Comparison of ENCODE assay signal across 8 mouse cellular contexts in genomic region chr4:33555231-33555933, GRCm38 (mm10).
DNase-seq lines count a peak whose midpoint lies in the region; ATAC-seq and TF ChIP-seq lines count a peak whose summit lies in the region.

No protein-coding gene starts in this region.

- no peaks in the 10 kb centered on the region for H3K4me1 ChIP-seq in kidney, embryonic 14.5 days (ENCODE audit: control insufficient read depth, insufficient read depth, low read length)
- H3K4me1 ChIP-seq in forebrain, embryonic 16.5 days (replicated peaks; ENCODE audit: control insufficient read depth, insufficient read depth, low read length): peaks cover 25% of the 10 kb centered on the region
- H3K4me1 ChIP-seq in midbrain, postnatal 0 days (ENCODE audit: insufficient read depth, low read length): no peaks in the 10 kb centered on the region
- no peaks in the 10 kb centered on the region for H3K4me1 ChIP-seq in liver, embryonic 11.5 days (replicated peaks; ENCODE audit: control insufficient read depth, insufficient read depth, low read length)

- H3K9me3 ChIP-seq in kidney, embryonic 14.5 days (ENCODE audit: control insufficient read depth, low read length): no peaks in the 10 kb centered on the region
- H3K9me3 ChIP-seq in forebrain, embryonic 16.5 days (ENCODE audit: control insufficient read depth, low read length): no peaks in the 10 kb centered on the region
- H3K9me3 ChIP-seq in midbrain, postnatal 0 days (ENCODE audit: low read length): no peaks in the 10 kb centered on the region
- no peaks in the 10 kb centered on the region for H3K9me3 ChIP-seq in liver, embryonic 11.5 days (ENCODE audit: control insufficient read depth, low read length)

- H3K27me3 ChIP-seq in kidney, embryonic 14.5 days (ENCODE audit: control insufficient read depth, insufficient read depth, low read length): no peaks in the 10 kb centered on the region
- no peaks in the 10 kb centered on the region for H3K27me3 ChIP-seq in forebrain, embryonic 16.5 days (replicated peaks; ENCODE audit: control insufficient read depth, insufficient read depth, low read length)
- no peaks in the 10 kb centered on the region for H3K27me3 ChIP-seq in midbrain, postnatal 0 days (ENCODE audit: insufficient read depth, low read length)
- no peaks in the 10 kb centered on the region; the same call in 1 of the 2 replicates for H3K27me3 ChIP-seq in liver, embryonic 11.5 days (replicated peaks; ENCODE audit: control insufficient read depth, insufficient read depth, low read length)

- no peak overlapping the region for H3K4me3 ChIP-seq in kidney, embryonic 14.5 days (ENCODE audit: low read length)
- H3K4me3 ChIP-seq in forebrain, embryonic 16.5 days (replicated peaks; ENCODE audit: low read length): no peak overlapping the region
- H3K4me3 ChIP-seq in midbrain, postnatal 0 days (ENCODE audit: low read depth, low read length): no peak overlapping the region
- H3K4me3 ChIP-seq in liver, embryonic 11.5 days (ENCODE audit: low read depth, low read length): no peak overlapping the region

- 8% methylated on average over 14 of the region's 14 CpGs for WGBS in kidney, embryonic 14.5 days
- WGBS in forebrain, embryonic 16.5 days: 6% methylated on average over 14 of the region's 14 CpGs
- WGBS in midbrain, postnatal 0 days: 13% methylated on average over 14 of the region's 14 CpGs
- 21% methylated on average over 14 of the region's 14 CpGs for WGBS in liver, embryonic 11.5 days

- no peak for TF ChIP-seq CTCF in midbrain, postnatal 0 days (IDR thresholded peaks at IDR 0.05)

- ATAC-seq in kidney, embryonic 14.5 days (ENCODE audit: low FRiP score, low TSS enrichment): no peak
- no peak for ATAC-seq in forebrain, embryonic 16.5 days
- ATAC-seq in midbrain, postnatal 0 days (ENCODE audit: low FRiP score): no peak
- ATAC-seq in liver, embryonic 11.5 days (replicated peaks; ENCODE audit: low FRiP score): no peak

- H3K4me2 ChIP-seq in kidney, embryonic 14.5 days (replicated peaks; ENCODE audit: low read depth, low read length): no peak overlapping the region; the same call in 1 of the 2 replicates
- H3K4me2 ChIP-seq in forebrain, embryonic 16.5 days (ENCODE audit: low read length): peak overlapping the region; percentile 13; the same call in 1 of the 2 replicates
- peak overlapping the region; percentile 0; the same call in 1 of the 2 replicates for H3K4me2 ChIP-seq in midbrain, postnatal 0 days (ENCODE audit: low read depth, low read length, poor library complexity, severe bottlenecking)
- H3K4me2 ChIP-seq in liver, embryonic 11.5 days: no peak overlapping the region

- H3K27ac ChIP-seq in kidney, embryonic 14.5 days (ENCODE audit: low read depth, low read length): no peak overlapping the region
- H3K27ac ChIP-seq in forebrain, embryonic 16.5 days (ENCODE audit: low read length): no peak overlapping the region
- no peak overlapping the region for H3K27ac ChIP-seq in midbrain, postnatal 0 days (ENCODE audit: low read depth, low read length)
- H3K27ac ChIP-seq in liver, embryonic 11.5 days (ENCODE audit: low read depth, low read length): no peak overlapping the region

- peak; percentile 22 for DNase-seq in kidney, postnatal 14 days
- peak; percentile 78 for DNase-seq in cerebellum, adult 9-11 months
- no peak for DNase-seq in midbrain, postnatal 0 days (ENCODE audit: low spot score)
- no peak for DNase-seq in liver, embryonic 11.5 days (ENCODE audit: low spot score)
- DNase-seq in spleen, adult 18-20 months: no peak
- no peak for DNase-seq in T-cell, adult 2 months (ENCODE audit: low spot score)

- no peaks in the 10 kb centered on the region for H3K36me3 ChIP-seq in kidney, embryonic 14.5 days (ENCODE audit: control insufficient read depth, insufficient read depth, low read length)
- no peaks in the 10 kb centered on the region for H3K36me3 ChIP-seq in forebrain, embryonic 16.5 days (ENCODE audit: control insufficient read depth, insufficient read depth)
- no peaks in the 10 kb centered on the region for H3K36me3 ChIP-seq in midbrain, postnatal 0 days (ENCODE audit: insufficient read depth, low read length)
- H3K36me3 ChIP-seq in liver, embryonic 11.5 days (ENCODE audit: control insufficient read depth, insufficient read depth, low read length): no peaks in the 10 kb centered on the region

- no peak overlapping the region for H3K9ac ChIP-seq in kidney, embryonic 14.5 days (ENCODE audit: low read depth, low read length)
- H3K9ac ChIP-seq in forebrain, embryonic 16.5 days (replicated peaks; ENCODE audit: low read depth, low read length): peak overlapping the region; percentile 22; the same call in 1 of the 2 replicates
- H3K9ac ChIP-seq in midbrain, postnatal 0 days (replicated peaks; ENCODE audit: low read length, poor library complexity, severe bottlenecking): no peak overlapping the region
- H3K9ac ChIP-seq in liver, embryonic 11.5 days (ENCODE audit: low read depth, low read length): no peak overlapping the region

Comparison
In these comparisons a context has a peak if more than half of its experiments do, and no peak if none do; other contexts are left out.
1. DNase-seq: peak in kidney, postnatal 14 days (single experiment) and cerebellum, adult 9-11 months (single experiment); none in midbrain, postnatal 0 days (single experiment), liver, embryonic 11.5 days (single experiment), spleen, adult 18-20 months (0 of 2) and T-cell, adult 2 months (single experiment).
2. H3K4me2 ChIP-seq: peak in forebrain, embryonic 16.5 days (single experiment) and midbrain, postnatal 0 days (single experiment); none in kidney, embryonic 14.5 days (single experiment) and liver, embryonic 11.5 days (single experiment).